In genomic region chr3:157115105-157115760, GRCm38 (mm10) we compare ENCODE assay signal across 8 mouse cellular contexts.
A peak's percentile ranks its signal among the peaks of the same experiment; 100 is the strongest.
DNase-seq lines count a peak whose midpoint lies in the region; ATAC-seq lines count a peak whose summit lies in the region.

No protein-coding gene starts in this region.

- DNase-seq in embryonic facial prominence, embryonic 11.5 days (ENCODE audit: low spot score): no peak
- no peak for DNase-seq in embryonic facial prominence, embryonic 10.5 days (ENCODE audit: low spot score)
- no peak for DNase-seq in neural tube, embryonic 10.5 days (ENCODE audit: extremely low spot score, low spot score)
- DNase-seq in spleen, postnatal 4 days (ENCODE audit: low spot score in 2 of 2): no peak
- DNase-seq in kidney, postnatal 25 days: no peak

- no peaks in the 10 kb centered on the region for H3K36me3 ChIP-seq in embryonic facial prominence, embryonic 11.5 days (replicated peaks; ENCODE audit: control insufficient read depth, insufficient read depth, low read depth, low read length)
- no peaks in the 10 kb centered on the region for H3K36me3 ChIP-seq in embryonic facial prominence, embryonic 10.5 days (replicated peaks)
- H3K36me3 ChIP-seq in neural tube, embryonic 12.5 days: no peaks in the 10 kb centered on the region
- H3K36me3 ChIP-seq in hindbrain, embryonic 16.5 days (ENCODE audit: control insufficient read depth, insufficient read depth, low read length): no peaks in the 10 kb centered on the region
- H3K36me3 ChIP-seq in stomach, embryonic 15.5 days: no peaks in the 10 kb centered on the region

- no peak overlapping the region for H3K4me2 ChIP-seq in embryonic facial prominence, embryonic 11.5 days (ENCODE audit: low read depth, low read length)
- no peak overlapping the region for H3K4me2 ChIP-seq in neural tube, embryonic 12.5 days (replicated peaks)
- no peak overlapping the region for H3K4me2 ChIP-seq in hindbrain, embryonic 16.5 days (ENCODE audit: low read length)
- no peak overlapping the region for H3K4me2 ChIP-seq in stomach, embryonic 15.5 days

- H3K9ac ChIP-seq in embryonic facial prominence, embryonic 11.5 days (replicated peaks; ENCODE audit: low read length): no peak overlapping the region
- no peak overlapping the region for H3K9ac ChIP-seq in neural tube, embryonic 12.5 days
- H3K9ac ChIP-seq in hindbrain, embryonic 16.5 days (ENCODE audit: low read depth, low read length): no peak overlapping the region
- no peak overlapping the region for H3K9ac ChIP-seq in stomach, embryonic 15.5 days

- no peaks in the 10 kb centered on the region for H3K9me3 ChIP-seq in embryonic facial prominence, embryonic 11.5 days (replicated peaks; ENCODE audit: control insufficient read depth, low read length)
- no peaks in the 10 kb centered on the region for H3K9me3 ChIP-seq in embryonic facial prominence, embryonic 10.5 days
- H3K9me3 ChIP-seq in neural tube, embryonic 12.5 days: no peaks in the 10 kb centered on the region
- H3K9me3 ChIP-seq in hindbrain, embryonic 16.5 days (ENCODE audit: control insufficient read depth, low read length): no peaks in the 10 kb centered on the region
- H3K9me3 ChIP-seq in stomach, embryonic 15.5 days: no peaks in the 10 kb centered on the region

- peak; percentile 85; the same call in 1 of the 2 replicates for ATAC-seq in embryonic facial prominence, embryonic 11.5 days (replicated peaks; ENCODE audit: insufficient number of reproducible peaks, low FRiP score, low TSS enrichment, low read depth)
- ATAC-seq in neural tube, embryonic 12.5 days (ENCODE audit: low FRiP score, low read depth): peak; percentile 33; the same call in 1 of the 2 replicates
- ATAC-seq in hindbrain, embryonic 16.5 days: peak; percentile 90
- ATAC-seq in stomach, embryonic 15.5 days (ENCODE audit: insufficient read depth, low FRiP score, low read depth): peak; percentile 60; the same call in 1 of the 2 replicates

- no peak overlapping the region for H3K27ac ChIP-seq in embryonic facial prominence, embryonic 11.5 days (replicated peaks; ENCODE audit: low read depth, low read length)
- no peak overlapping the region for H3K27ac ChIP-seq in embryonic facial prominence, embryonic 10.5 days (replicated peaks)
- no peak overlapping the region for H3K27ac ChIP-seq in neural tube, embryonic 12.5 days
- H3K27ac ChIP-seq in hindbrain, embryonic 16.5 days (ENCODE audit: low read depth, low read length): peak overlapping the region; percentile 47; the same call in 1 of the 2 replicates
- no peak overlapping the region for H3K27ac ChIP-seq in stomach, embryonic 15.5 days

- H3K4me1 ChIP-seq in embryonic facial prominence, embryonic 11.5 days (ENCODE audit: control insufficient read depth, insufficient read depth, low read length): no peaks in the 10 kb centered on the region
- peaks cover 10% of the 10 kb centered on the region for H3K4me1 ChIP-seq in embryonic facial prominence, embryonic 10.5 days
- no peaks in the 10 kb centered on the region for H3K4me1 ChIP-seq in neural tube, embryonic 12.5 days
- peaks cover 4% of the 10 kb centered on the region; the same call in 1 of the 2 replicates for H3K4me1 ChIP-seq in hindbrain, embryonic 16.5 days (ENCODE audit: control insufficient read depth, insufficient read depth, low read depth, low read length)
- no peaks in the 10 kb centered on the region for H3K4me1 ChIP-seq in stomach, embryonic 15.5 days

- 36% methylated on average over 5 of the region's 5 CpGs for WGBS in embryonic facial prominence, embryonic 11.5 days
- WGBS in embryonic facial prominence, embryonic 10.5 days: 43% methylated on average over 5 of the region's 5 CpGs
- WGBS in neural tube, embryonic 12.5 days: 67% methylated on average over 5 of the region's 5 CpGs
- 54% methylated on average over 5 of the region's 5 CpGs for WGBS in hindbrain, embryonic 16.5 days
- 41% methylated on average over 5 of the region's 5 CpGs for WGBS in stomach, embryonic 15.5 days

- no peak overlapping the region for H3K4me3 ChIP-seq in embryonic facial prominence, embryonic 11.5 days (ENCODE audit: low read depth, low read length)
- no peak overlapping the region for H3K4me3 ChIP-seq in embryonic facial prominence, embryonic 10.5 days
- H3K4me3 ChIP-seq in neural tube, embryonic 12.5 days: no peak overlapping the region
- no peak overlapping the region for H3K4me3 ChIP-seq in hindbrain, embryonic 16.5 days (ENCODE audit: low read length)
- no peak overlapping the region for H3K4me3 ChIP-seq in stomach, embryonic 15.5 days (replicated peaks)

- no peaks in the 10 kb centered on the region for H3K27me3 ChIP-seq in embryonic facial prominence, embryonic 11.5 days (ENCODE audit: control insufficient read depth, insufficient read depth, low read length)
- H3K27me3 ChIP-seq in embryonic facial prominence, embryonic 10.5 days (replicated peaks; ENCODE audit: low read depth, poor library complexity, severe bottlenecking): no peaks in the 10 kb centered on the region
- no peaks in the 10 kb centered on the region for H3K27me3 ChIP-seq in neural tube, embryonic 12.5 days (replicated peaks)
- no peaks in the 10 kb centered on the region for H3K27me3 ChIP-seq in hindbrain, embryonic 16.5 days (replicated peaks; ENCODE audit: control insufficient read depth, insufficient read depth, low read length)
- no peaks in the 10 kb centered on the region for H3K27me3 ChIP-seq in stomach, embryonic 15.5 days (replicated peaks)

Comparison
In these comparisons a context has a peak if more than half of its experiments do, and no peak if none do; other contexts are left out.
1. ATAC-seq: peak in every context shown above with its lines; median percentile 90 in hindbrain, embryonic 16.5 days; 85 in embryonic facial prominence, embryonic 11.5 days; 60 in stomach, embryonic 15.5 days; 33 in neural tube, embryonic 12.5 days.